Mouse (Mus musculus): ENCODE data around the gene Zdhhc18. TPM values are rescaled to one million over a fixed set of nuclear protein-coding genes. Genes with fewer than 3 reads are reported as not detected.

Gene Zdhhc18
- total and polyA plus RNA-seq, 2 experiments from 2014 or later: 9.3 to 21.2 TPM

DNA sequence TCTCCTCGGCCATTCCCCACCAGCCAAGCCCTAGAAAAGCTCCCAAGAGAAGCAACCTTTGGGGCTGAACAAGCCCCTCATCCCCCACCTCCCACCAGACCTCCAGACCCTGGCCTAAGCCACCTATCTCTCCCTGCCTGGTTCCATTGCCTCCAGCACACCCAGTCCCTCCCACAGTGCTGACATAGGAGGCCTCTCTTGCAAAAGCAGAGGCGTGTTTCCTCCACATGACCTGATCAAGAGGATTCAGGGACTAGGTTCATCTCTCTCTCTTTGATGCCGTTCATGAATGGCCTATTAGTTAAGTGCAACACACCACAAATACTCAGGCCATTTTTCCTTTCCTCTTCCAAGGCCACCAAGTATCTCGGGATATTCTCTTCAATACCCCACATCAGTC is 90.1 kb downstream of the Zdhhc18 start:
- no peaks in the 10 kb centered on the region for H3K9me3 ChIP-seq (ENCODE audit: low read length)
- no peaks in the 10 kb centered on the region for H3K4me1 ChIP-seq (ENCODE audit: insufficient read depth)
- WGBS: 77% methylated on average over 4 of the region's 4 CpGs

DNA sequence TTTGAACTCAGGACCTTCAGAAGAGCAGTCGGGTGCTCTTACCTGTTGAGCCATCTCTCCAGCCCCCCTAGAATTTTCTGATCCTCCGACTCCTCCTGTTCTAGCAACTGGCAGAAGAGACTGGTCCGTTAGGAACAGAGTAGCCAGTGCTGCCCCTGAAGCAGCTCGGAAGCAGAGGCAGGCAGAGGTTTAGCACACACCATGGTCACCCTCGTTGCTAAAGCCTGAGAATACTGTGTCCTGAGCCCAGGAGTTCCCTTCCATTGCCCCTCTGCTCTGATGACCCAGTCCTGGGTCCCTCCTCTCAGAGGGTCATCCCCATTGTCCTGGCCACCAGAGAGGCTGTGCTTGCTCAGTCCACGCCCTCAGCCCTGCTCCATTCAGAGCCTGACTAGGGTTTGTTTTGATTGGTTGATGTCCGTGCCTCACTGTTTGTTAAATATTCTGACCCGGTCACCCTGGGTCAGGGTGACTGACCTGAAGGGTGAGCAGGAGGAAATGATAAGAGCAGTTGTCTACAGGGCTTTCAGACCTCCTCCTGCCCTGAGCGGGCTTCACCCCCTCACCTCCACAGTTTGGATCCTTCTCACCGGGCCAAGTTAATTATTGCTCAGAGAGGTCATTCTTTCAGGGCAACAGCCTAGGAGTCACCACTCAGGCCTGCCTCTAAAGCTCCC is 92.8 kb downstream of the Zdhhc18 start:
- no peak for ATAC-seq

More for the DNA sequence above, 90.1 kb downstream of the Zdhhc18 start:
- no peak for DNase-seq
- no peaks in the 10 kb centered on the region for H3K27me3 ChIP-seq (ENCODE audit: insufficient read depth, low read length)
- no peak overlapping the region for H3K4me2 ChIP-seq (ENCODE audit: low read depth)
- no peak overlapping the region for H3K9ac ChIP-seq
- no peaks in the 10 kb centered on the region for H3K36me3 ChIP-seq (ENCODE audit: insufficient read depth)
- no peak overlapping the region for H3K4me3 ChIP-seq (ENCODE audit: low read depth, low read length)
- no peak for TF ChIP-seq CTCF (IDR thresholded peaks at IDR 0.05; ENCODE audit: low read depth)
- no peak for ATAC-seq
- no peak overlapping the region for H3K27ac ChIP-seq (ENCODE audit: low read depth, low read length)

More for the DNA sequence above, 92.8 kb downstream of the Zdhhc18 start:
- Histone ChIP-seq H3K9me3 (ENCODE audit: low read length) (no peaks in the 10 kb centered on the region), H3K4me3 (ENCODE audit: low read depth, low read length) (no peak overlapping the region), H3K4me2 (ENCODE audit: low read depth) (no peak overlapping the region), H3K27me3 (ENCODE audit: insufficient read depth, low read length) (no peaks in the 10 kb centered on the region), H3K4me1 (ENCODE audit: insufficient read depth) (no peaks in the 10 kb centered on the region), H3K9ac (no peak overlapping the region), H3K36me3 (ENCODE audit: insufficient read depth) (no peaks in the 10 kb centered on the region), H3K27ac (ENCODE audit: low read depth, low read length) (no peak overlapping the region)
- no peak for TF ChIP-seq CTCF (IDR thresholded peaks at IDR 0.05; ENCODE audit: low read depth)
- WGBS: 44% methylated on average over 10 of the region's 10 CpGs
- DNase-seq: no peak

Small RNA genes within 50 kb of the gene (microRNA-seq; reads per million reads assigned to microRNA genes)
- 0 reads per million in 2 experiments for gene Gm23158

Other genes starting within 250 kb of the Zdhhc18 start
- gene Tent5b, start 170.0 kb downstream of the Zdhhc18 start, total RNA-seq (2014; rRNA removed): 0.23 and 0.62 TPM in 2 replicates
- gene Tent5b, start 170.0 kb downstream of the Zdhhc18 start, polyA plus RNA-seq (2015; fragmentation: Nextera tagmentation; extraction: Ambion mirVana): 0.31 TPM in 2 replicates
- gene Trnp1, start 151.6 kb downstream of the Zdhhc18 start, total RNA-seq (2014; rRNA removed): 25.7 and 32.1 TPM in 2 replicates
- 14.3 and 17.7 TPM in 2 replicates for gene Trnp1, start 151.6 kb downstream of the Zdhhc18 start, polyA plus RNA-seq (2015; fragmentation: Nextera tagmentation; extraction: Ambion mirVana)
- gene Kdf1, start 131.2 kb downstream of the Zdhhc18 start, total RNA-seq (2014; rRNA removed): 0.23 TPM in 1 of 2 replicates, not detected in the other
- 0.40 and 0.92 TPM in 2 replicates for gene Kdf1, start 131.2 kb downstream of the Zdhhc18 start, polyA plus RNA-seq (2015; fragmentation: Nextera tagmentation; extraction: Ambion mirVana)
- gene Nudc, start 104.2 kb downstream of the Zdhhc18 start, total RNA-seq (2014; rRNA removed): 115 and 119 TPM in 2 replicates
- gene Nudc, start 104.2 kb downstream of the Zdhhc18 start, polyA plus RNA-seq (2015; fragmentation: Nextera tagmentation; extraction: Ambion mirVana): 217 and 262 TPM in 2 replicates
- gene Nr0b2, start 96.8 kb downstream of the Zdhhc18 start, total RNA-seq (2014; rRNA removed): not detected in 2 replicates
- not detected in 2 replicates for gene Nr0b2, start 96.8 kb downstream of the Zdhhc18 start, polyA plus RNA-seq (2015; fragmentation: Nextera tagmentation; extraction: Ambion mirVana)
- 8.4 and 11.8 TPM in 2 replicates for gene Gpatch3, start 75.4 kb downstream of the Zdhhc18 start, total RNA-seq (2014; rRNA removed)
- gene Gpatch3, start 75.4 kb downstream of the Zdhhc18 start, polyA plus RNA-seq (2015; fragmentation: Nextera tagmentation; extraction: Ambion mirVana): 4.2 and 5.4 TPM in 2 replicates
- 18.5 and 20.5 TPM in 2 replicates for gene Gpn2, start 65.8 kb downstream of the Zdhhc18 start, total RNA-seq (2014; rRNA removed)
- 16.8 and 19.7 TPM in 2 replicates for gene Gpn2, start 65.8 kb downstream of the Zdhhc18 start, polyA plus RNA-seq (2015; fragmentation: Nextera tagmentation; extraction: Ambion mirVana)
- gene Sfn, start 48.0 kb downstream of the Zdhhc18 start, total RNA-seq (2014; rRNA removed): 3.2 and 3.3 TPM in 2 replicates
- gene Sfn, start 48.0 kb downstream of the Zdhhc18 start, polyA plus RNA-seq (2015; fragmentation: Nextera tagmentation; extraction: Ambion mirVana): 0.62 and 0.88 TPM in 2 replicates
- 9.5 and 12.0 TPM in 2 replicates for gene Pigv, start 22.5 kb upstream of the Zdhhc18 start, total RNA-seq (2014; rRNA removed)
- gene Pigv, start 22.5 kb upstream of the Zdhhc18 start, polyA plus RNA-seq (2015; fragmentation: Nextera tagmentation; extraction: Ambion mirVana): 9.2 and 12.5 TPM in 2 replicates
- 36.2 and 51.0 TPM in 2 replicates for gene Arid1a, start 106.6 kb upstream of the Zdhhc18 start, total RNA-seq (2014; rRNA removed)
- gene Arid1a, start 106.6 kb upstream of the Zdhhc18 start, polyA plus RNA-seq (2015; fragmentation: Nextera tagmentation; extraction: Ambion mirVana): 12.7 and 19.3 TPM in 2 replicates
- 21.2 and 21.4 TPM in 2 replicates for gene Rps6ka1, start 237.6 kb upstream of the Zdhhc18 start, total RNA-seq (2014; rRNA removed)
- gene Rps6ka1, start 237.6 kb upstream of the Zdhhc18 start, polyA plus RNA-seq (2015; fragmentation: Nextera tagmentation; extraction: Ambion mirVana): 14.3 and 19.4 TPM in 2 replicates